In the genomic region with DNA sequence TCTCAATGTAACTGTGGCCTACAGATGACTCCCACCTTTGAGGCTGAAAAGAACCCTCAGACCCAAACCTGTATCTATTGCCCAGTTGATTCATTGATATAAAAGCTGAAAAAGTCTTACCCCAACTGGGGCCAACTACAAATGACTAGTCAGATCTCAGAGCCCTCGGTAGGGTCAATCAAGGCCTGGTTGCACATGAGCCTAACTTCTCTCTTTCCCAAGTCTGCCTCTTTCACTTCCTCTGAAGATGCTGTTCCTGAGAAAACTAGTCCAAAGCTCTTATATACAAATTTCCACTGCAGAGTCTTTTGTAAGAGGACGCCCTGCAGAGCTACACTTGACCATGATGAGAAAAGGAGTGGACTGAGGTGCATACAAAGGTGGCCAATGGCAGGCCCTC, we compare ENCODE assay signal across 17 mouse cellular contexts.
"Had no signal": no experiment of that assay in that cellular context is flagged by ENCODE, and none has a peak within 500 bp of the region (broad histone marks: within the 10 kb centered on the region; RNA-seq: fewer than 3 reads in every experiment).

No protein-coding gene starts in this region.

- DNase-seq: kidney, adult 8-10 months; kidney, postnatal 25 days; retina, postnatal 1 day; thymus, adult 2 months; thymus, postnatal 25 days had no signal

- ATAC-seq: inflammation-experienced regulatory T-cells, adult 6 months; intestine, postnatal 0 days; midbrain, embryonic 16.5 days had no signal

- H3K4me3 ChIP-seq: left cerebral cortex, adult 2 months; limb, embryonic 15.5 days; liver, embryonic 15.5 days; lung, embryonic 15.5 days; megakaryocyte, embryonic 14.5 days; midbrain, embryonic 12.5 days; myocyte; neural tube, embryonic 15.5 days; stomach, embryonic 15.5 days had no signal

- H3K4me2 ChIP-seq: limb, embryonic 15.5 days; liver, embryonic 15.5 days; lung, embryonic 15.5 days; midbrain, embryonic 12.5 days; neural tube, embryonic 15.5 days; stomach, embryonic 15.5 days had no signal

- H3K9me3 ChIP-seq: limb, embryonic 15.5 days; liver, embryonic 15.5 days; lung, embryonic 15.5 days; midbrain, embryonic 12.5 days; neural tube, embryonic 15.5 days; stomach, embryonic 15.5 days had no signal

- H3K9ac ChIP-seq: limb, embryonic 15.5 days; liver, embryonic 15.5 days; lung, embryonic 15.5 days; midbrain, embryonic 12.5 days; neural tube, embryonic 15.5 days; stomach, embryonic 15.5 days had no signal

- H3K27me3 ChIP-seq: limb, embryonic 15.5 days; liver, embryonic 15.5 days; lung, embryonic 15.5 days; megakaryocyte, embryonic 14.5 days; midbrain, embryonic 12.5 days; neural tube, embryonic 15.5 days; stomach, embryonic 15.5 days had no signal

- H3K27ac ChIP-seq: left cerebral cortex, adult 2 months; limb, embryonic 15.5 days; liver, embryonic 15.5 days; lung, embryonic 15.5 days; midbrain, embryonic 12.5 days; neural tube, embryonic 15.5 days; stomach, embryonic 15.5 days had no signal

- H3K4me1 ChIP-seq: limb, embryonic 15.5 days; liver, embryonic 15.5 days; lung, embryonic 15.5 days; megakaryocyte, embryonic 14.5 days; midbrain, embryonic 12.5 days; neural tube, embryonic 15.5 days; stomach, embryonic 15.5 days had no signal

- H3K36me3 ChIP-seq: limb, embryonic 15.5 days; liver, embryonic 15.5 days; lung, embryonic 15.5 days; midbrain, embryonic 12.5 days; neural tube, embryonic 15.5 days; stomach, embryonic 15.5 days had no signal
